Mouse (Mus musculus) kidney, adult 11 months (tissue): ENCODE results near the gene Fgf11.

Experiments
- DNase-seq: peaks from one replicate; pipeline ENCODE4 v3.0.0; 2022

Fgf11 gene

GRCm38 (mm10) chr11:69752686-69753085, 49.0 kb downstream of the Fgf11 start:
- DNase-seq = no peak

GRCm38 (mm10) chr11:69751635-69752034, 50.0 kb downstream of the Fgf11 start:
- DNase-seq = no peak
